Mouse (Mus musculus) cortical plate, adult 2 months (tissue): ENCODE measurements around the gene Cldn3.

ENCODE experiments used
- CTCF ChIP-seq: fragments of 200-500 bp; IDR thresholded peaks from 2 replicates; pipeline ENCODE4 v1.5.1; 2011; ENCODE audit warnings: mild to moderate bottlenecking, control low read depth, low read length; ENCODE audit not compliant: insufficient read depth; ENCODE audit errors: extremely low read depth
- POLR2A ChIP-seq: fragments of 200-500 bp; IDR thresholded peaks from 2 replicates; pipeline ENCODE4 v1.6.1; 2011; ENCODE audit warnings: mild to moderate bottlenecking, low read length, control low read depth; ENCODE audit not compliant: insufficient read depth; ENCODE audit errors: extremely low read depth

GRCm38 (mm10) chr5:135002151-135002550 lies 16.1 kb downstream of the Cldn3 start:
- no peak for TF ChIP-seq POLR2A
- no peak for TF ChIP-seq CTCF
